Mouse (Mus musculus): ENCODE data around the gene Cxcr4.

GRCm38 (mm10) chr1:128597209-128597782 is 5.2 kb upstream of the Cxcr4 start:
- TF ChIP-seq CTCF (IDR thresholded peaks at IDR 0.05) (no peak), EP300 (IDR thresholded peaks at IDR 0.05; ENCODE audit: insufficient read depth, low read depth, low read length) (no peak)

All from heart, adult 2 months (tissue).